Mouse (Mus musculus) olfactory bulb, adult 2 months (tissue): ENCODE measurements around the gene Plcb1. TPM values are rescaled to one million over a fixed set of nuclear protein-coding genes. Genes with fewer than 3 reads are reported as not detected.

Source experiments
- H3K27ac ChIP-seq: fragments of 200-500 bp; 2 replicates; pipeline ENCODE4 v1.5.1; 2012; ENCODE audit warnings: low read depth, low read length; ENCODE audit not compliant: insufficient read depth
- H3K4me1 ChIP-seq: fragments of 200-500 bp; 2 replicates; pipeline ENCODE4 v1.6.1; 2012; ENCODE audit warnings: low read length; ENCODE audit not compliant: control insufficient read depth, insufficient read depth
- H3K4me3 ChIP-seq: fragments of 200-500 bp; 2 replicates; pipeline ENCODE4 v1.5.1; 2012; ENCODE audit warnings: mild to moderate bottlenecking, low read depth, low read length, moderate library complexity; ENCODE audit not compliant: insufficient read depth
- CTCF ChIP-seq: fragments of 200-500 bp; IDR thresholded peaks from 2 replicates; pipeline ENCODE4 v1.5.1; 2012; ENCODE audit warnings: low read depth, mild to moderate bottlenecking, low read length, moderate library complexity; ENCODE audit not compliant: insufficient read depth
- POLR2A ChIP-seq: fragments of 200-500 bp; IDR thresholded peaks from 2 replicates; pipeline ENCODE4 v1.6.1; 2012; ENCODE audit warnings: mild to moderate bottlenecking, low read depth, low read length, moderate library complexity; ENCODE audit not compliant: insufficient read depth
- WGBS: fragments of 180-500 bp; shearing (Covaris S2); methylation state at CpG from one replicate; pipeline ENCODE4 v1.1.7; 2018; 5-methylcytosine and 5-hydroxymethylcytosine counted together
- polyA plus RNA-seq: library from polyadenylated mRNA; stranded (reverse); fragments of >200 nt; gene quantifications from 2 replicates; pipeline ENCODE4 v1.2.4, GENCODE M21; 2012; ENCODE audit warnings: low replicate concordance; ENCODE audit not compliant: missing spikeins, insufficient read depth, insufficient read length

The Plcb1 gene
- polyA plus RNA-seq, 1 experiment, result 72.1 TPM

GRCm38 (mm10) chr2:134894776-134895175, 108.9 kb downstream of the Plcb1 start:
- TF ChIP-seq CTCF, result no peak
- no peak for TF ChIP-seq POLR2A
- Histone ChIP-seq H3K4me3 (no peak overlapping the region), H3K27ac (no peak overlapping the region), H3K4me1 (0 out of 2 replicates have a peak, but pooled peaks cover 2% of the 10 kb centered on the region)
- 92% methylated on average over 4 of the region's 4 CpGs for WGBS

GRCm38 (mm10) chr2:134896196-134896595, 110.3 kb downstream of the Plcb1 start:
- no peak for TF ChIP-seq CTCF
- no peak for TF ChIP-seq POLR2A
- H3K27ac ChIP-seq, result no peak overlapping the region
- 74% methylated on average over 3 of the region's 3 CpGs for WGBS
- no peaks in the 10 kb centered on the region for H3K4me1 ChIP-seq
- H3K4me3 ChIP-seq, result no peak overlapping the region

- Histone ChIP-seq H3K4me1 (no peaks in the 10 kb centered on the region), H3K27ac (0 out of 2 replicates have a peak overlapping the region, but pooled peaks have one; percentile 4), H3K4me3 (no peak overlapping the region)
- no peak for TF ChIP-seq POLR2A
- TF ChIP-seq CTCF, result no peak
- 66% methylated on average over 5 of the region's 5 CpGs for WGBS
Observed at GRCm38 (mm10) chr2:134897083-134897482, 111.2 kb downstream of the Plcb1 start.

GRCm38 (mm10) chr2:134901521-134901920, 115.7 kb downstream of the Plcb1 start:
- Histone ChIP-seq H3K4me1 (no peaks in the 10 kb centered on the region), H3K4me3 (no peak overlapping the region), H3K27ac (no peak overlapping the region)
- 89% methylated on average over 2 of the region's 2 CpGs for WGBS
- no peak for TF ChIP-seq CTCF
- no peak for TF ChIP-seq POLR2A

- 0 out of 2 replicates have a peak overlapping the region, but pooled peaks have one; percentile 16 for H3K27ac ChIP-seq
- H3K4me3 ChIP-seq, result no peak overlapping the region
- peaks cover 16% of the 10 kb centered on the region for H3K4me1 ChIP-seq
- 11% methylated on average over 1 of the region's 1 CpGs for WGBS
- TF ChIP-seq CTCF, result no peak
- TF ChIP-seq POLR2A, result no peak
Observed at GRCm38 (mm10) chr2:134910882-134911281, 125.0 kb downstream of the Plcb1 start.

GRCm38 (mm10) chr2:134911360-134911759, 125.5 kb downstream of the Plcb1 start:
- Histone ChIP-seq H3K4me3 (no peak overlapping the region), H3K4me1 (peaks cover 16% of the 10 kb centered on the region), H3K27ac (peak overlapping the region; percentile 16; the same call in 1 of the 2 replicates)
- TF ChIP-seq CTCF, result no peak
- TF ChIP-seq POLR2A, result no peak
- 84% methylated on average over 6 of the region's 6 CpGs for WGBS

- peaks cover 16% of the 10 kb centered on the region for H3K4me1 ChIP-seq
- H3K27ac ChIP-seq, result peak overlapping the region; percentile 3; the same call in 1 of the 2 replicates
- TF ChIP-seq CTCF, result no peak
- no peak for TF ChIP-seq POLR2A
- H3K4me3 ChIP-seq, result no peak overlapping the region
- WGBS, result 68% methylated on average over 2 of the region's 2 CpGs
Observed at GRCm38 (mm10) chr2:134912616-134913015, 126.7 kb downstream of the Plcb1 start.

- Histone ChIP-seq H3K4me3 (no peak overlapping the region), H3K27ac (peak overlapping the region; percentile 61), H3K4me1 (peaks cover 16% of the 10 kb centered on the region)
- TF ChIP-seq POLR2A, result no peak
- no peak for TF ChIP-seq CTCF
- WGBS, result 76% methylated on average over 3 of the region's 3 CpGs
Observed at GRCm38 (mm10) chr2:134913542-134913941, 127.7 kb downstream of the Plcb1 start.

- peaks cover 16% of the 10 kb centered on the region for H3K4me1 ChIP-seq
- 51% methylated on average over 2 of the region's 2 CpGs for WGBS
- H3K4me3 ChIP-seq, result no peak overlapping the region
- H3K27ac ChIP-seq, result peak overlapping the region; percentile 74; the same call in 1 of the 2 replicates
- no peak for TF ChIP-seq POLR2A
- TF ChIP-seq CTCF, result no peak
Observed at GRCm38 (mm10) chr2:134914091-134914550, 128.3 kb downstream of the Plcb1 start.

- TF ChIP-seq POLR2A (no peak), CTCF (no peak)
- Histone ChIP-seq H3K27ac (no peak overlapping the region), H3K4me3 (no peak overlapping the region), H3K4me1 (peaks cover 18% of the 10 kb centered on the region)
- WGBS, result 31% methylated on average over 3 of the region's 3 CpGs
Observed at GRCm38 (mm10) chr2:134915035-134915434, 129.2 kb downstream of the Plcb1 start.
